Mouse (Mus musculus) ES-Bruce4 (cell line): Measurements from ENCODE around the gene Vps33b. TPM values are rescaled to one million over a fixed set of nuclear protein-coding genes. Genes with fewer than 3 reads are reported as not detected.

Source experiments
- H3K27ac ChIP-seq: 2 replicates; pipeline ENCODE4 v1.5.1; 2012; ENCODE audit warnings: low read length, inconsistent platforms; ENCODE audit not compliant: insufficient read depth
- H3K27me3 ChIP-seq: 2 replicates; pipeline ENCODE4 v1.6.1; 2012; ENCODE audit warnings: mild to moderate bottlenecking, low read length, inconsistent platforms; ENCODE audit not compliant: control insufficient read depth, poor library complexity, insufficient read depth, severe bottlenecking
- H3K36me3 ChIP-seq: 2 replicates; pipeline ENCODE4 v1.6.1; 2012; ENCODE audit warnings: inconsistent platforms, mild to moderate bottlenecking, low read length, moderate library complexity; ENCODE audit not compliant: control insufficient read depth, poor library complexity, insufficient read depth, severe bottlenecking
- H3K4me1 ChIP-seq: one replicate; pipeline ENCODE4 v1.8.1; 2011; ENCODE audit warnings: low read length; ENCODE audit not compliant: control insufficient read depth, insufficient read depth
- H3K4me3 ChIP-seq: 2 replicates; pipeline ENCODE4 v1.5.1; 2011; ENCODE audit warnings: low read depth, mild to moderate bottlenecking, low read length
- H3K9ac ChIP-seq: 2 replicates; pipeline ENCODE4 v1.6.1; 2012; ENCODE audit warnings: low read depth, mild to moderate bottlenecking, inconsistent platforms; ENCODE audit not compliant: poor library complexity, severe bottlenecking
- H3K9me3 ChIP-seq: replicated peaks from 2 replicates; pipeline ENCODE4 v1.6.1; 2012; ENCODE audit warnings: mild to moderate bottlenecking, low read length, inconsistent platforms; ENCODE audit not compliant: control insufficient read depth, poor library complexity, insufficient read depth, severe bottlenecking
- CTCF ChIP-seq: IDR thresholded peaks from one replicate; pipeline ENCODE4 v1.8.1; 2011; ENCODE audit warnings: low read depth, low read length
- EP300 ChIP-seq: IDR thresholded peaks from 2 replicates; pipeline ENCODE4 v1.6.1; 2011; ENCODE audit warnings: low read depth, low read length; ENCODE audit not compliant: insufficient read depth
- POLR2A ChIP-seq: IDR thresholded peaks from one replicate; pipeline ENCODE4 v1.8.1; 2011; ENCODE audit warnings: low read length; ENCODE audit not compliant: insufficient read depth
- polyA plus RNA-seq: library from polyadenylated mRNA; stranded (reverse); fragments of >200 nt; gene quantifications from 2 replicates; pipeline ENCODE4 v1.2.4, GENCODE M21; 2011; ENCODE audit warnings: low read depth; ENCODE audit not compliant: missing spikeins, insufficient read depth, insufficient read length

Vps33b gene
- polyA plus RNA-seq, 1 experiment: 16.2 TPM

DNA sequence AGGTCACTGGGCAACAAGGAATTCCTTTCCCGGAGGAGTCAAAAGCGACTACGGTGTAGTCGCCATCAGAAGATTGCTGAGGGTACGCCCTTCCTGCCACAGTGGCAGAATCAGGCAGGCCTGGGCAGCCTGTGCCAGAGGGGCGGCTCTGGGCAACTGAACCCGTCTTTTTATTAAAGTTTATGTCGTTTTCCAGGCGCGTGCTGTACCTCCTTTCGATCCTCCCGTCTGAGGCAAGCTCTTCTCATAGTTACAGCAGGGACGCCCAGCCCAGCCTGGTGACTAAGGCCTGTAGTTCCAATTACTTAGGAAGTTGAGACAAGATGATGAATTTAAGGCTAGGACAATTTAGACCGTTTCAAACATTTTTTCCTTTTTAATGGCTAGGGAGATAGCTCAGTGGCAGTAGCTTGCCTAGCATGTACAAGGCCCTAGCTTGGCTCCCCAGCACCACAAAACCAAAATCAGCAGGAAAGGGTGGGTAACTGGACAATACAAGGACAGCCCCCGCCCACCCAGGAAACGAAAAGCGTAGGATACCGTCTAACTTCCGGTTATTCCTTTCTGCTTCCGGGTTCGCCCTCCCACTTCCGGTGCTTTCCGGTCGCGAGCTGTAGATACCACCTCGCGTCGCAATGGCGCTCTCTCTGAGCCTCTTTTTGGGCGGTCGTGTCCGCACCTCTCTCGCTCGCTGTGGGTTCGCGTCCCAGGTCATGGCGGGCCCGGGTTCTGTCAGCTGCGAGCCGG, 8.7 kb upstream of the Vps33b start, which contains the start of gene Ngrn:
TSS of gene Ngrn (plus strand) at position 591 of the 747 bp plus-strand sequence.
- H3K9ac ChIP-seq: peak within 1 kb of the TSS; percentile 82
- H3K9me3 ChIP-seq: no peaks in the 10 kb centered on the region
- TF ChIP-seq CTCF (no peak), POLR2A (peak; percentile 62), EP300 (no peak)
- H3K27me3 ChIP-seq: no peaks in the 10 kb centered on the region
- peaks cover 25% of the 10 kb centered on the region for H3K36me3 ChIP-seq
- H3K4me3 ChIP-seq: peak within 1 kb of the TSS; percentile 92
- H3K4me1 ChIP-seq: peaks cover 2% of the 10 kb centered on the region
- peak within 1 kb of the TSS; percentile 66 for H3K27ac ChIP-seq

DNA sequence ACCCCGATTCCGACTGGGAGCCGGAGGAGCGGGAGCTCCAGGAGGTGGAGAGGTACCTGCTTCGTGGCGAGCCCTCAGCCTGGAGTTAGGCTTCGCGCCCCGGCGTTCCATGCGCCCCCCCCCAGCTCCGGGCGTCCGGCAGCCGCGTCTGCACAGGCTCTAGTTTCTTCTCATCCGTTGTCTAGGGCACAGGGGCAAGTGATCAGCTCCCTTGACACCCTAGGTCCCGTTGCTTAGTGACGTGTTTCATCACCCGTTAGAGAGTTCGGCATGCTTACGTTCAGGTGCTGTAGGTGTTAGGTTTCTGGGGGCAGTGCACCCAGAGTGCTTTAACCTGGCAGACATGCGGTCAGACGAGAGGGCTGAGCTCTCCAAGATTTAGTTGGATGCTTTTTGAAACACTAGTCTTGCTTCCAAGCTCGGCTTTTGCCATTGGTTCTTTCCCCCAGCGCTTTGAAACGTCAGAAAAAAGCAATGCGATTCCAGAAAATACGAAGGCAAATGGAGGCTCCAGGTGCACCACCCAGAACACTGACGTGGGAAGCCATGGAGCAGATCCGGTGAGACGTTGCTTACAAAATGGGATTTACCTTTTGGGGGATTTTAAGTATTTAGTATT, 8.0 kb upstream of the Vps33b start:
- peak overlapping the region; percentile 92 for H3K4me3 ChIP-seq

DNA sequence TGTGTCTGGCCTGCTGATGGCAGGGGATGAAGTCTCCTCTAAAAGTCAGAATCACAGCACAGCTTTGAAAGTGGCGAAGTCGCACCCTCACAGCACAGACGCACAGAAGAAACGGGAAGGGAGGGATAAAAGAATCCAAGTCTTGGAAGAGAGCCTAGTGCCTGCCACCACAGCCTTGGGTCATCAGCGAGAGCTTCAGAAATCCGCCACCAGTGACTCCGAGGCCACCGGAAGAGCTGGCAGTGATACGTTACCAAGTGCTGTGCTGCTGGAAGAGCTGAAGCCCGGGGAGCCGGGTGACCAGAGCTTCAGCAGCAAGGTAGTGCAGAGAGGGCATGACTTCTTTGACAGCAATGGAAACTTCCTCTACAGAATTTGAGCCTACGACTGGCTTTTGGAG, 4.8 kb upstream of the Vps33b start:
- no peaks in the 10 kb centered on the region for H3K4me1 ChIP-seq
- H3K27me3 ChIP-seq: no peaks in the 10 kb centered on the region
- H3K27ac ChIP-seq: no peak overlapping the region
- TF ChIP-seq CTCF (no peak), POLR2A (no peak), EP300 (no peak)
- H3K4me3 ChIP-seq: no peak overlapping the region
- H3K36me3 ChIP-seq: peaks cover 28% of the 10 kb centered on the region
- H3K9ac ChIP-seq: no peak overlapping the region
- H3K9me3 ChIP-seq: no peaks in the 10 kb centered on the region

More for the DNA sequence above, 8.0 kb upstream of the Vps33b start:
- Histone ChIP-seq H3K36me3 (peaks cover 26% of the 10 kb centered on the region), H3K9ac (peak overlapping the region; percentile 82), H3K27me3 (no peaks in the 10 kb centered on the region), H3K4me1 (peaks cover 2% of the 10 kb centered on the region), H3K9me3 (no peaks in the 10 kb centered on the region), H3K27ac (peak overlapping the region; percentile 66)
- TF ChIP-seq EP300: no peak
- TF ChIP-seq POLR2A: no peak
- no peak for TF ChIP-seq CTCF

DNA sequence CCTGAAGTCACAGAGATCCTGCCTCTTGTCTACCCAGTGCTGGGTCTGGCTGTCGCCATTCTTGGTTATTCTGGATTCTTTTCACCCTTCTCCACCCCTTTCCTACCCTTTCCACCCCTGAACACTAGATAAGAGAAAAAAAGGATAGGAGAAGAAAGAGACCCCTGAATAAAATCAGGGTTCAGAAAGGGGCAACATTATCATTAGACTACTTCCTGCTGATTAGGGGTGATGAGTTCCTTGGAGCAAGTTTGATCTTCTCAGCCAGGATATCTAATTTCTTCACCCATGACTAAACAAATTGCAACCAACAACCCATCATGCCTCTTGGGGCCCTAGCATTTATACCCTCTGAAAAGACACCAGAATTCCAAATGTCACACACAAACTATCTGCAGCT, 1.7 kb upstream of the Vps33b start:
- no peak overlapping the region for H3K27ac ChIP-seq
- no peaks in the 10 kb centered on the region for H3K27me3 ChIP-seq
- H3K4me1 ChIP-seq: no peaks in the 10 kb centered on the region
- no peak overlapping the region for H3K9ac ChIP-seq
- no peaks in the 10 kb centered on the region for H3K9me3 ChIP-seq
- TF ChIP-seq POLR2A (no peak), EP300 (no peak), CTCF (no peak)
- no peak overlapping the region for H3K4me3 ChIP-seq
- peaks cover 28% of the 10 kb centered on the region for H3K36me3 ChIP-seq

DNA sequence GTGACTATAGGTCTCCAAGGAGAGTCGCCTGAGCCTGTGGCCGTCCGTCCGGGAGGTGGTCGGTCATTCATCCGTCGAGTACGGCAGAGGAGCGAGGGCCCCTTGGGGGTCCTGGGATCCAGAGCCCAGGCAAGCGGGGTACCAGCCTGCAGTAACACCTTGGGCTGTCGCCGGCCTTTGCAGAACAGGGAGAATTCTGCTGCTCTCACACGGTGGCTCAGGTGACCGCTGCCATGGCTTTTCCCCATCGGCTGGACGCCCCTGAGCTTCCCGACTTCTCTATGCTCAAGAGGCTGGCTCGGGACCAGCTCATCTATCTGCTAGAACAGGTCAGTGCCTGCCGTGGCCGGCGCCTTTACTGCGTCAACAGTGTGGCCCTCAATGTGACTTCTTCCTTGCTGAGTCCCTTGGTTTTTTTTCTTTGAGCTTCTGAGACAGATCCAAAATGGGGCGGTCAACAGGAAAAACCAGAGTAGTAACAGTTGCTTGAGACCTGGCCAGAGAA, 354 bp downstream of the Vps33b start:
- H3K9me3 ChIP-seq: no peaks in the 10 kb centered on the region
- H3K9ac ChIP-seq: peak overlapping the region; percentile 84
- peak overlapping the region; percentile 99 for H3K4me3 ChIP-seq
- peaks cover 11% of the 10 kb centered on the region for H3K36me3 ChIP-seq
- no peaks in the 10 kb centered on the region for H3K4me1 ChIP-seq
- TF ChIP-seq EP300 (no peak), POLR2A (no peak), CTCF (no peak)
- H3K27ac ChIP-seq: no peak overlapping the region
- no peaks in the 10 kb centered on the region for H3K27me3 ChIP-seq

DNA sequence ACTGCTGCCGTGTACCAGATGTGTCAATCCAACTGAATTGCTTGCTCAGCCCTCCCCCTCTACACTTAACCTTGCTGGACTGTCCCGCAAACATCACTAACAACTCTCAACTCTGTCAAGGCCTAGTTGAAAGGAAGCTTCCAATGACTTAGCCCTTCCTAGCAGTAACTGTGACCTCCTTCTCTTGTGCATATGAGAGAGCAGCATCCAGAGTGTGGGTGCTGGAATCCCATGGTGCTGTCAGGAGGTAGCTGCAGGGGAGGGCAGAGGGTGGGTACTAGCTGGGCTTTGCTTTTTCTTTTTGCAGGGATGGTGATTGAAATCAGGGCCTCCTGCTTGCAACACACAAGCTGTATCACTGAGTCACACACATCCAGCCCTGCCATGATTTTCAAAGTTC, 4.0 kb downstream of the Vps33b start:
- Histone ChIP-seq H3K4me3 (no peak overlapping the region), H3K4me1 (no peaks in the 10 kb centered on the region), H3K9me3 (no peaks in the 10 kb centered on the region), H3K27me3 (no peaks in the 10 kb centered on the region), H3K9ac (no peak overlapping the region), H3K27ac (no peak overlapping the region), H3K36me3 (no peaks in the 10 kb centered on the region)
- TF ChIP-seq EP300: no peak
- TF ChIP-seq CTCF: no peak
- no peak for TF ChIP-seq POLR2A
